9 mouse cellular contexts compared by ENCODE assay signal in genomic region chr15:96676518-96676917, GRCm38 (mm10). TPM values are rescaled to one million over a fixed set of nuclear protein-coding genes. Genes with fewer than 3 reads are reported as not detected.
DNase-seq lines count a peak whose midpoint lies in the region; ATAC-seq lines count a peak whose summit lies in the region.
"Had no signal": no experiment of that assay in that cellular context is flagged by ENCODE, and none has a peak within 500 bp of the region (broad histone marks: within the 10 kb centered on the region; RNA-seq: fewer than 3 reads in every experiment).

No protein-coding gene starts in this region.

- peaks cover 3% of the 10 kb centered on the region; the same call in 1 of the 2 replicates for H3K27me3 ChIP-seq in kidney, embryonic 16.5 days (ENCODE audit: insufficient read depth, low read length)
- H3K27me3 ChIP-seq in limb, embryonic 15.5 days, result no peaks in the 10 kb centered on the region

- H3K4me2 ChIP-seq in kidney, embryonic 16.5 days (replicated peaks; ENCODE audit: low read depth, low read length), result no peak overlapping the region
- H3K4me2 ChIP-seq in limb, embryonic 15.5 days, result 0 out of 2 replicates have a peak overlapping the region, but pooled peaks have one; percentile 7

- 37% methylated on average over 10 of the region's 10 CpGs for WGBS in kidney, embryonic 16.5 days
- 33% methylated on average over 10 of the region's 10 CpGs for WGBS in limb, embryonic 15.5 days

- H3K9me3 ChIP-seq in kidney, embryonic 16.5 days (ENCODE audit: low read length), result no peaks in the 10 kb centered on the region
- no peaks in the 10 kb centered on the region for H3K9me3 ChIP-seq in limb, embryonic 15.5 days

- H3K27ac ChIP-seq in kidney, embryonic 16.5 days (ENCODE audit: low read length), result no peak overlapping the region
- H3K27ac ChIP-seq in limb, embryonic 15.5 days, result no peak overlapping the region

- H3K9ac ChIP-seq in kidney, embryonic 16.5 days (replicated peaks; ENCODE audit: low read length), result no peak overlapping the region
- no peak overlapping the region for H3K9ac ChIP-seq in limb, embryonic 15.5 days

- H3K4me1 ChIP-seq in kidney, embryonic 16.5 days (ENCODE audit: insufficient read depth, low read length), result 0 out of 2 replicates have a peak, but pooled peaks cover 2% of the 10 kb centered on the region
- 0 out of 2 replicates have a peak, but pooled peaks cover 4% of the 10 kb centered on the region for H3K4me1 ChIP-seq in limb, embryonic 15.5 days

- 0 out of 2 replicates have a peak, but pooled peaks have one; percentile 12 for ATAC-seq in kidney, embryonic 16.5 days (ENCODE audit: low FRiP score, low TSS enrichment)
- no peak for ATAC-seq in limb, embryonic 15.5 days (ENCODE audit: insufficient number of reproducible peaks, low FRiP score, low TSS enrichment, low read depth)
- no peak for ATAC-seq in megakaryocyte-erythroid progenitor cell, adult 5-6 weeks (replicated peaks; ENCODE audit: low FRiP score, low TSS enrichment, poor library complexity, severe bottlenecking)

- peak; percentile 37 to 39 for DNase-seq in cerebellum, adult 18-20 months
- DNase-seq in cerebellum, adult 8-10 months, result no peak
- no peak for DNase-seq in kidney, postnatal 14 days
- peak; percentile 73 for DNase-seq in Muller cell, postnatal 12 days (ENCODE audit: inconsistent ontology term)
- no peak for DNase-seq in T-cell, adult 2 months (ENCODE audit: low spot score)
- DNase-seq: right cerebral cortex, adult 18-20 months had no signal

- H3K4me3 ChIP-seq in kidney, embryonic 16.5 days (ENCODE audit: low read length), result no peak overlapping the region
- no peak overlapping the region for H3K4me3 ChIP-seq in limb, embryonic 15.5 days

- H3K36me3 ChIP-seq in kidney, embryonic 16.5 days (ENCODE audit: insufficient read depth, low read length), result no peaks in the 10 kb centered on the region
- no peaks in the 10 kb centered on the region for H3K36me3 ChIP-seq in limb, embryonic 15.5 days

RNA-seq across cellular contexts. Expression of gene Slc38a2, which starts 23.0 kb away (rescaled TPM):
- polyA plus RNA-seq in kidney, embryonic 16.5 days (2015; fragmentation: Nextera tagmentation; extraction: Ambion mirVana), result 140 and 150 TPM in 2 replicates
- polyA plus RNA-seq in limb, embryonic 15.5 days (2015; fragmentation: Nextera tagmentation; extraction: Ambion mirVana), result 116 and 117 TPM in 2 replicates
- total RNA-seq in megakaryocyte-erythroid progenitor cell, adult 5-6 weeks (2014; fragmentation: Nextera tagmentation), result 86.7 and 86.9 TPM in 2 replicates
- total RNA-seq in megakaryocyte-erythroid progenitor cell, adult 5-6 weeks (2017), result 75.3 and 82.3 TPM in 2 replicates

RNA-seq across cellular contexts. Expression of gene Slc38a1, which starts 33.8 kb away (rescaled TPM):
- polyA plus RNA-seq in kidney, embryonic 16.5 days (2015; fragmentation: Nextera tagmentation; extraction: Ambion mirVana), result 62.4 and 75.7 TPM in 2 replicates
- 48.0 and 54.0 TPM in 2 replicates for polyA plus RNA-seq in limb, embryonic 15.5 days (2015; fragmentation: Nextera tagmentation; extraction: Ambion mirVana)
- total RNA-seq in megakaryocyte-erythroid progenitor cell, adult 5-6 weeks (2014; fragmentation: Nextera tagmentation), result 63.5 and 84.0 TPM in 2 replicates
- 51.3 and 52.2 TPM in 2 replicates for total RNA-seq in megakaryocyte-erythroid progenitor cell, adult 5-6 weeks (2017)

Comparison
In these comparisons a context has a peak if more than half of its experiments do, and no peak if none do; other contexts are left out.
1. DNase-seq: peak in cerebellum, adult 18-20 months (2 of 2) and Muller cell, postnatal 12 days (single experiment); none in cerebellum, adult 8-10 months (single experiment), kidney, postnatal 14 days (single experiment) and T-cell, adult 2 months (single experiment).